Mouse (Mus musculus): ENCODE data around the gene Tymp. TPM values are rescaled to one million over a fixed set of nuclear protein-coding genes. Genes with fewer than 3 reads are reported as not detected.

Tymp gene
- polyA plus RNA-seq, 1 experiment from 2014 or later, result 0.75 TPM

- H3K36me3 ChIP-seq, result peaks cover 47% of the 10 kb centered on the region
- ATAC-seq, result no peak
- H3K4me1 ChIP-seq, result peaks cover 17% of the 10 kb centered on the region
- H3K4me3 ChIP-seq, result no peak overlapping the region
- H3K9ac ChIP-seq, result no peak overlapping the region
- no peak overlapping the region for H3K4me2 ChIP-seq
- H3K27me3 ChIP-seq (replicated peaks), result no peaks in the 10 kb centered on the region
- no peaks in the 10 kb centered on the region for H3K9me3 ChIP-seq (replicated peaks)
- no peak overlapping the region for H3K27ac ChIP-seq
- WGBS (ENCODE audit: insufficient replicate concordance), result 93% methylated on average over 14 of the region's 14 CpGs
Measured at GRCm38 (mm10) chr15:89352054-89352453, 24.8 kb downstream of the Tymp start.

GRCm38 (mm10) chr15:89351302-89351701, 25.5 kb downstream of the Tymp start:
- ATAC-seq, result no peak
- no peaks in the 10 kb centered on the region for H3K27me3 ChIP-seq (replicated peaks)
- no peak overlapping the region for H3K9ac ChIP-seq
- H3K4me2 ChIP-seq, result no peak overlapping the region
- H3K36me3 ChIP-seq, result peaks cover 47% of the 10 kb centered on the region
- H3K4me1 ChIP-seq, result peaks cover 14% of the 10 kb centered on the region
- 85% methylated on average over 15 of the region's 15 CpGs for WGBS (ENCODE audit: insufficient replicate concordance)
- H3K9me3 ChIP-seq (replicated peaks), result no peaks in the 10 kb centered on the region
- no peak overlapping the region for H3K27ac ChIP-seq
- H3K4me3 ChIP-seq, result no peak overlapping the region

- WGBS (ENCODE audit: insufficient replicate concordance), result 84% methylated on average over 5 of the region's 5 CpGs
- Histone ChIP-seq H3K36me3 (peaks cover 47% of the 10 kb centered on the region), H3K27ac (no peak overlapping the region), H3K4me2 (no peak overlapping the region), H3K4me1 (peaks cover 14% of the 10 kb centered on the region), H3K27me3 (replicated peaks) (no peaks in the 10 kb centered on the region), H3K4me3 (no peak overlapping the region), H3K9me3 (replicated peaks) (no peaks in the 10 kb centered on the region), H3K9ac (no peak overlapping the region)
- no peak for ATAC-seq
Measured at GRCm38 (mm10) chr15:89350447-89350846, 26.4 kb downstream of the Tymp start.

GRCm38 (mm10) chr15:89343325-89343724, 33.5 kb downstream of the Tymp start:
- no peak overlapping the region for H3K27ac ChIP-seq
- no peaks in the 10 kb centered on the region for H3K9me3 ChIP-seq (replicated peaks)
- no peak overlapping the region for H3K4me2 ChIP-seq
- ATAC-seq, result no peak
- H3K9ac ChIP-seq, result no peak overlapping the region
- WGBS (ENCODE audit: insufficient replicate concordance), result 56% methylated on average over 3 of the region's 3 CpGs
- no peaks in the 10 kb centered on the region; the same call in 1 of the 2 replicates for H3K27me3 ChIP-seq (replicated peaks)
- no peaks in the 10 kb centered on the region for H3K4me1 ChIP-seq
- H3K36me3 ChIP-seq, result no peaks in the 10 kb centered on the region
- H3K4me3 ChIP-seq, result no peak overlapping the region

GRCm38 (mm10) chr15:89341678-89342077, 35.2 kb downstream of the Tymp start:
- no peak overlapping the region for H3K4me3 ChIP-seq
- no peaks in the 10 kb centered on the region for H3K4me1 ChIP-seq
- no peak overlapping the region for H3K4me2 ChIP-seq
- no peak overlapping the region for H3K27ac ChIP-seq
- H3K9me3 ChIP-seq (replicated peaks), result no peaks in the 10 kb centered on the region
- H3K9ac ChIP-seq, result no peak overlapping the region
- 48% methylated on average over 1 of the region's 1 CpGs for WGBS (ENCODE audit: insufficient replicate concordance)
- ATAC-seq, result no peak
- H3K36me3 ChIP-seq, result no peaks in the 10 kb centered on the region
- H3K27me3 ChIP-seq (replicated peaks), result no peaks in the 10 kb centered on the region; the same call in 1 of the 2 replicates

- Histone ChIP-seq H3K27me3 (replicated peaks) (no peaks in the 10 kb centered on the region; the same call in 1 of the 2 replicates), H3K4me1 (no peaks in the 10 kb centered on the region), H3K4me3 (no peak overlapping the region), H3K4me2 (no peak overlapping the region), H3K9ac (no peak overlapping the region), H3K36me3 (no peaks in the 10 kb centered on the region), H3K9me3 (replicated peaks) (no peaks in the 10 kb centered on the region), H3K27ac (no peak overlapping the region)
- ATAC-seq, result no peak
- 43% methylated on average over 3 of the region's 3 CpGs for WGBS (ENCODE audit: insufficient replicate concordance)
Measured at GRCm38 (mm10) chr15:89340136-89340535, 36.7 kb downstream of the Tymp start.

- Histone ChIP-seq H3K36me3 (no peaks in the 10 kb centered on the region), H3K4me3 (no peak overlapping the region), H3K27ac (no peak overlapping the region), H3K4me2 (no peak overlapping the region), H3K9me3 (replicated peaks) (no peaks in the 10 kb centered on the region), H3K27me3 (replicated peaks) (peaks cover 2% of the 10 kb centered on the region; the same call in 1 of the 2 replicates), H3K9ac (no peak overlapping the region), H3K4me1 (no peaks in the 10 kb centered on the region)
- no peak for ATAC-seq
- 47% methylated on average over 2 of the region's 2 CpGs for WGBS (ENCODE audit: insufficient replicate concordance)
Measured at GRCm38 (mm10) chr15:89339696-89340095, 37.1 kb downstream of the Tymp start.

GRCm38 (mm10) chr15:89336422-89336821, 40.4 kb downstream of the Tymp start:
- H3K9ac ChIP-seq, result no peak overlapping the region
- no peaks in the 10 kb centered on the region for H3K4me1 ChIP-seq
- H3K27me3 ChIP-seq (replicated peaks), result peaks cover 9% of the 10 kb centered on the region; the same call in 1 of the 2 replicates
- no peaks in the 10 kb centered on the region for H3K36me3 ChIP-seq
- no peak for ATAC-seq
- no peaks in the 10 kb centered on the region for H3K9me3 ChIP-seq (replicated peaks)
- WGBS (ENCODE audit: insufficient replicate concordance), result 73% methylated on average over 14 of the region's 14 CpGs
- no peak overlapping the region for H3K4me3 ChIP-seq
- H3K27ac ChIP-seq, result no peak overlapping the region
- H3K4me2 ChIP-seq, result no peak overlapping the region

- 72% methylated on average over 17 of the region's 17 CpGs for WGBS (ENCODE audit: insufficient replicate concordance)
- no peaks in the 10 kb centered on the region for H3K36me3 ChIP-seq
- H3K9me3 ChIP-seq (replicated peaks), result no peaks in the 10 kb centered on the region
- no peak for ATAC-seq
- no peak overlapping the region for H3K9ac ChIP-seq
- no peak overlapping the region for H3K27ac ChIP-seq
- H3K4me2 ChIP-seq, result no peak overlapping the region
- H3K27me3 ChIP-seq (replicated peaks), result peaks cover 9% of the 10 kb centered on the region; the same call in 1 of the 2 replicates
- no peak overlapping the region for H3K4me3 ChIP-seq
- no peaks in the 10 kb centered on the region for H3K4me1 ChIP-seq
Measured at GRCm38 (mm10) chr15:89334774-89335537, 41.9 kb downstream of the Tymp start.

- Histone ChIP-seq H3K4me1 (no peaks in the 10 kb centered on the region), H3K9ac (no peak within 1 kb of the TSS), H3K4me3 (no peak within 1 kb of the TSS), H3K36me3 (no peaks in the 10 kb centered on the region), H3K27me3 (replicated peaks) (peaks cover 9% of the 10 kb centered on the region; the same call in 1 of the 2 replicates), H3K9me3 (replicated peaks) (no peaks in the 10 kb centered on the region), H3K27ac (no peak within 1 kb of the TSS), H3K4me2 (no peak within 1 kb of the TSS)
- WGBS (ENCODE audit: insufficient replicate concordance), result 81% methylated on average over 7 of the region's 7 CpGs
- ATAC-seq, result no peak
Measured at GRCm38 (mm10) chr15:89334271-89334670, 42.6 kb downstream of the Tymp start, which contains the start of gene Miox. Gene Miox (plus strand): TSS chr15:89334398.

GRCm38 (mm10) chr15:89326441-89326840, 50.4 kb downstream of the Tymp start:
- H3K27ac ChIP-seq, result no peak overlapping the region
- H3K9me3 ChIP-seq (replicated peaks), result no peaks in the 10 kb centered on the region
- peaks cover 27% of the 10 kb centered on the region for H3K4me1 ChIP-seq
- H3K9ac ChIP-seq, result no peak overlapping the region
- peaks cover 40% of the 10 kb centered on the region for H3K27me3 ChIP-seq (replicated peaks)
- H3K36me3 ChIP-seq, result no peaks in the 10 kb centered on the region
- H3K4me3 ChIP-seq, result no peak overlapping the region
- no peak for ATAC-seq
- H3K4me2 ChIP-seq, result no peak overlapping the region
- WGBS (ENCODE audit: insufficient replicate concordance), result 61% methylated on average over 5 of the region's 5 CpGs

- WGBS (ENCODE audit: insufficient replicate concordance), result 31% methylated on average over 4 of the region's 4 CpGs
- ATAC-seq, result no peak
- Histone ChIP-seq H3K9me3 (replicated peaks) (no peaks in the 10 kb centered on the region), H3K27me3 (replicated peaks) (peaks cover 43% of the 10 kb centered on the region), H3K27ac (no peak overlapping the region), H3K4me2 (peak overlapping the region; percentile 72), H3K36me3 (no peaks in the 10 kb centered on the region), H3K4me1 (peaks cover 39% of the 10 kb centered on the region), H3K9ac (peak overlapping the region; percentile 69), H3K4me3 (peak overlapping the region; percentile 57)
Measured at GRCm38 (mm10) chr15:89323656-89324055, 53.2 kb downstream of the Tymp start.

Measured in liver, embryonic 12.5 days (tissue).